Mouse (Mus musculus) testis, adult 2 months (tissue): ENCODE measurements around the gene Hspb7.

Experiments
- CTCF ChIP-seq: fragments of 200-500 bp; IDR thresholded peaks from 2 replicates; pipeline ENCODE4 v1.5.1; 2012; ENCODE audit warnings: low read depth, mild to moderate bottlenecking, inconsistent platforms, low read length, moderate library complexity; ENCODE audit not compliant: control insufficient read depth, insufficient read depth, insufficient replicate concordance
- POLR2A ChIP-seq: fragments of 200-500 bp; IDR thresholded peaks from 2 replicates; pipeline ENCODE4 v1.6.1; 2012; ENCODE audit warnings: low read depth, mild to moderate bottlenecking, inconsistent platforms, low read length, moderate library complexity; ENCODE audit not compliant: control insufficient read depth

DNA sequence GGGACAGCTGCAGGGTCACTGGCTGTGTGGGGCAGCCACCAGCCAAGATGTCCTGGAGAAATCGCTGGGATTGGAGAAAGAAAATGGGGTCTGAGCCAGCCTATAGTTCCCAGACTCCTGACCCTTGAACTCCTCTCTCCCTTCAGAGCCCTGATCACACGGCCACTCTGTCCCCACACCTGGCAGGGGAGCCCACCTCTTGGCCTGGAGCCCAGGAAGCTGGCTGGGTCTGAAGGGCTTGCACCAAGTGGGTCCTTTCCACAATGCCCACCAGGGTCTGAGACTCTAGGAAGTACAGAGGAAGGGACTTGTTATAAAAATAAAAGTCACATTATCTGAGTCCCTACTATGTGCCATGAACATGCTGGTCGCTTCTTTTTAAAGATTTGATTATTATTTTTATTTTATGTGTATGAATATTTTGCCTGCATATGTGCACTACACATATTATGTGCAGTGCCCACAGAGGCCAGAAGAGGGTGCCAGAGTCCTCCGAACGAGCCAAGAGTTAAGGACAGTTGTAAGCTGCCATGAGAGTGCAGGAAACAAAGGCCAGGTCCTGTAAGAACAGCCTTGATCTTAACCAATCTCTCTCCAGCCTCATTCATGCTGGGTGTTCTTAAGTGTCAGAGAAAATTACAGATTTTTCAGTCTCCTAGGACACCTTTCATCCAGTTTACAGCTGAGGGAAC is 33.3 kb upstream of the Hspb7 start:
- TF ChIP-seq POLR2A (no peak), CTCF (peak; percentile 82; the same call in 1 of the 2 replicates)
